Mouse (Mus musculus) liver, embryonic 14.5 days (tissue): Measurements from ENCODE around the gene Cracr2b. TPM values are rescaled to one million over a fixed set of nuclear protein-coding genes. Genes with fewer than 3 reads are reported as not detected.
A peak's percentile ranks its signal among the peaks of the same experiment; 100 is the strongest.

Experiments
- ATAC-seq: fragments of 200-750 bp; cut with Nextera tagmentation; 2 replicates; pipeline ENCODE4 v1.8.0; 2017; ENCODE audit warnings: moderate number of reproducible peaks, mild to moderate bottlenecking, moderate library complexity; ENCODE audit not compliant: insufficient read depth
- DNase-seq, 3 experiments: peaks; one replicate each; pipeline ENCODE4 v3.0.0-alpha.2; 2012 to 2013; ENCODE audit warnings: low read depth in 3 of 3, low spot score in 3 of 3
- H3K27ac ChIP-seq: fragments of 300-500 bp; sonication (generic); 2 replicates; pipeline ENCODE4 v1.5.1; 2014; ENCODE audit warnings: moderate library complexity, mild to moderate bottlenecking, control low read depth, inconsistent platforms
- H3K27me3 ChIP-seq: fragments of 300-500 bp; sonication (generic); 2 replicates; pipeline ENCODE4 v1.6.1; 2014; ENCODE audit warnings: mild to moderate bottlenecking, low read length, moderate library complexity; ENCODE audit not compliant: control insufficient read depth, insufficient read depth
- H3K36me3 ChIP-seq: fragments of 300-500 bp; sonication (generic); replicated peaks from 2 replicates; pipeline ENCODE4 v1.6.1; 2014; ENCODE audit warnings: low read depth; ENCODE audit not compliant: control insufficient read depth, insufficient read depth
- H3K4me1 ChIP-seq, 2 experiments: fragments of 200-500 bp in 1 of 2; fragments of 300-500 bp in 1 of 2; sonication (generic) in 1 of 2; replicated peaks; 2 replicates each; pipeline ENCODE4 v1.6.1; 2012 to 2014; ENCODE audit warnings: antibody characterized with exemption in 1 of 2, inconsistent platforms in 1 of 2, low read length in 1 of 2; ENCODE audit not compliant: control insufficient read depth in 2 of 2, insufficient read depth in 2 of 2
- H3K4me2 ChIP-seq: fragments of 300-500 bp; sonication (generic); 2 replicates; pipeline ENCODE4 v1.6.1; 2014; ENCODE audit warnings: low read depth, mild to moderate bottlenecking, control low read depth, moderate library complexity
- H3K4me3 ChIP-seq, 2 experiments: fragments of 200-500 bp in 1 of 2; fragments of 300-500 bp in 1 of 2; sonication (generic) in 1 of 2; 2 replicates each; pipeline ENCODE4 v1.5.1; 2012 to 2014; ENCODE audit warnings: low read depth in 2 of 2, low read length in 2 of 2, mild to moderate bottlenecking in 2 of 2, control low read depth in 1 of 2, inconsistent platforms in 1 of 2, moderate library complexity in 1 of 2; ENCODE audit not compliant: insufficient read depth in 1 of 2
- H3K9ac ChIP-seq: fragments of 300-500 bp; sonication (generic); replicated peaks from 2 replicates; pipeline ENCODE4 v1.6.1; 2014; ENCODE audit warnings: mild to moderate bottlenecking, control low read depth, moderate library complexity
- H3K9me3 ChIP-seq: fragments of 300-500 bp; sonication (generic); 2 replicates; pipeline ENCODE4 v1.6.1; 2016; ENCODE audit warnings: low read length, mixed read lengths; ENCODE audit not compliant: control insufficient read depth
- CTCF ChIP-seq: IDR thresholded peaks from 2 replicates; pipeline ENCODE4 v1.5.1; 2016; ENCODE audit warnings: antibody characterized with exemption, low read depth, control low read depth
- EP300 ChIP-seq: IDR thresholded peaks from 2 replicates; pipeline ENCODE4 v1.6.1; 2016; ENCODE audit warnings: antibody characterized with exemption, low read depth
- WGBS: fragments of 180-500 bp; shearing (Covaris S2); extraction: QIAGEN DNeasy Blood & Tissue Kit; methylation state at CpG from one replicate; pipeline ENCODE4 v1.1.7; 2014; ENCODE audit not compliant: insufficient replicate concordance; 5-methylcytosine and 5-hydroxymethylcytosine counted together
- polyA plus RNA-seq, 2 experiments: library from polyadenylated mRNA; depleted of rRNA in 1 of 2; stranded (reverse) in 1 of 2; unstranded in 1 of 2; fragments of >200 nt; fragmentation: Nextera tagmentation in 1 of 2; extraction: Ambion mirVana in 1 of 2; gene quantifications; 2 replicates each; pipeline versions ENCODE4 v1.2.1 to v1.2.3; 2012 to 2014

Gene Cracr2b
- polyA plus RNA-seq, 2 experiments = 0.89 to 2.6 TPM

GRCm38 (mm10) chr7:141458661-141459060 is 2.2 kb upstream of the Cracr2b start:
- WGBS = 87% methylated on average over 11 of the region's 11 CpGs
- peaks cover 7 to 12% of the 10 kb centered on the region in 2 experiments for H3K4me1 ChIP-seq

GRCm38 (mm10) chr7:141459301-141459711 is 1.6 kb upstream of the Cracr2b start:
- Histone ChIP-seq H3K9ac (no peak overlapping the region), H3K27ac (no peak overlapping the region), H3K4me2 (no peak overlapping the region), H3K9me3 (no peaks in the 10 kb centered on the region), H3K27me3 (peaks cover 42% of the 10 kb centered on the region), H3K4me3 (no peak overlapping the region), H3K4me1 (peaks cover 7 to 12% of the 10 kb centered on the region in 2 experiments), H3K36me3 (no peaks in the 10 kb centered on the region)
- WGBS = 88% methylated on average over 17 of the region's 17 CpGs
- DNase-seq (no peak), ATAC-seq (no peak)
- no peak for TF ChIP-seq CTCF
- TF ChIP-seq EP300 = no peak

More at GRCm38 (mm10) chr7:141458661-141459060, 2.2 kb upstream of the Cracr2b start:
- H3K9me3 ChIP-seq = no peaks in the 10 kb centered on the region
- no peak for TF ChIP-seq CTCF
- TF ChIP-seq EP300 = no peak
- no peak for ATAC-seq
- no peak for DNase-seq
- H3K27me3 ChIP-seq = peaks cover 36% of the 10 kb centered on the region
- no peak overlapping the region for H3K4me2 ChIP-seq
- H3K36me3 ChIP-seq = no peaks in the 10 kb centered on the region
- H3K27ac ChIP-seq = no peak overlapping the region
- no peak overlapping the region for H3K9ac ChIP-seq
- H3K4me3 ChIP-seq = no peak overlapping the region

- H3K27me3 ChIP-seq = peaks cover 49% of the 10 kb centered on the region
- H3K4me1 ChIP-seq = peaks cover 4 to 7% of the 10 kb centered on the region in 2 experiments
- H3K9ac ChIP-seq = no peak overlapping the region
- no peak overlapping the region for H3K4me3 ChIP-seq
- no peak for ATAC-seq
- no peak overlapping the region for H3K27ac ChIP-seq
- WGBS = 63% methylated on average over 5 of the region's 5 CpGs
- no peak overlapping the region for H3K4me2 ChIP-seq
- TF ChIP-seq CTCF (no peak), EP300 (no peak)
- H3K36me3 ChIP-seq = no peaks in the 10 kb centered on the region
- DNase-seq = no peak
- H3K9me3 ChIP-seq = no peaks in the 10 kb centered on the region
Observed at GRCm38 (mm10) chr7:141460001-141460390, 898 bp upstream of the Cracr2b start.

GRCm38 (mm10) chr7:141461521-141462332 is 833 bp downstream of the Cracr2b start:
- TF ChIP-seq CTCF = peak; percentile 20; the same call in 1 of the 2 replicates
- no peak for TF ChIP-seq EP300
- no peaks in the 10 kb centered on the region for H3K36me3 ChIP-seq
- ATAC-seq = no peak
- H3K9me3 ChIP-seq = no peaks in the 10 kb centered on the region
- DNase-seq = no peak
- H3K9ac ChIP-seq = peak overlapping the region; percentile 21; the same call in 1 of the 2 replicates
- 3% methylated on average over 59 of the region's 59 CpGs for WGBS
- no peak overlapping the region for H3K27ac ChIP-seq
- H3K4me1 ChIP-seq = peaks cover 3% of the 10 kb centered on the region in 2 experiments
- peak overlapping the region; percentile 13 to 52; a peak in 3 of 4 replicates for H3K4me3 ChIP-seq
- peak overlapping the region; percentile 55 for H3K4me2 ChIP-seq
- peaks cover 63% of the 10 kb centered on the region for H3K27me3 ChIP-seq

- H3K27me3 ChIP-seq = peaks cover 63% of the 10 kb centered on the region
- no peak for DNase-seq
- WGBS = 18% methylated on average over 5 of the region's 5 CpGs
- H3K9me3 ChIP-seq = no peaks in the 10 kb centered on the region
- no peak for ATAC-seq
- peaks cover 6 to 7% of the 10 kb centered on the region in 2 experiments for H3K4me1 ChIP-seq
- no peaks in the 10 kb centered on the region for H3K36me3 ChIP-seq
- H3K9ac ChIP-seq = no peak overlapping the region
- H3K27ac ChIP-seq = no peak overlapping the region
- TF ChIP-seq EP300 (no peak), CTCF (no peak)
- H3K4me2 ChIP-seq = peak overlapping the region; percentile 55
- H3K4me3 ChIP-seq = 0 out of 4 replicates have a peak overlapping the region, but pooled peaks of 1 of the 2 experiments have one; percentile 3
Observed at GRCm38 (mm10) chr7:141462333-141462821, 1.5 kb downstream of the Cracr2b start.
